ENCODE assay signal across 8 mouse cellular contexts in the genomic region with DNA sequence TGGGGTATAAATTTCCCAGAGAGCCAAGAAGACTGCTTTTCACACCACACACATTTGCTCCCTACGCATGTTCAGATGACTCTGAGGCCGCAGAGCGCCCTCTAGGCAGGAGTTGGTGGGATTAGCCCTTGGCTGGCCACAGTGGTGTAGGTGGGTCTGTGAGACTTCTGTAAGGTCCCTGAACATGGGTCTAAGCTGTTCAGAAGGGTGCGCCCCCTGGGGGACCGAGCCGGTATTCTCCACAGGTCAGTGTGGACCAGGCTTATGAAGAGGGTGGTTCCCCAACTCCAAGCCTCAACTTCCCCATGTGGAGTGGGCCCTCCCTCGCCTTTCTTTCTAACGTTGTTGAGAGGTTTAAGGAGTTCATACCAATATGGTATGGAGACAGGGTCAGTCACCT. TPM values are rescaled to one million over a fixed set of nuclear protein-coding genes. Genes with fewer than 3 reads are reported as not detected.
DNase-seq lines count a peak whose midpoint lies in the region; ATAC-seq and TF ChIP-seq lines count a peak whose summit lies in the region.
"Had no signal": no experiment of that assay in that cellular context is flagged by ENCODE, and none has a peak within 500 bp of the region (broad histone marks: within the 10 kb centered on the region; RNA-seq: fewer than 3 reads in every experiment).

No protein-coding gene starts in this region.

- TF ChIP-seq CTCF in lung, adult 2 months (IDR thresholded peaks at IDR 0.05; ENCODE audit: insufficient read depth, low read length): peak; percentile 45; the same call in 1 of the 2 replicates

- 37% methylated on average over 8 of the region's 8 CpGs for WGBS in hindbrain, embryonic 11.5 days
- 44% methylated on average over 8 of the region's 8 CpGs for WGBS in hindbrain, embryonic 14.5 days
- 54% methylated on average over 8 of the region's 8 CpGs for WGBS in intestine, embryonic 16.5 days
- 36% methylated on average over 8 of the region's 8 CpGs for WGBS in lung, adult 2 months

- H3K36me3 ChIP-seq in hindbrain, embryonic 11.5 days (ENCODE audit: control insufficient read depth, insufficient read depth, low read length): no peaks in the 10 kb centered on the region
- no peaks in the 10 kb centered on the region for H3K36me3 ChIP-seq in hindbrain, embryonic 14.5 days (replicated peaks; ENCODE audit: control insufficient read depth, insufficient read depth)
- H3K36me3 ChIP-seq in intestine, embryonic 16.5 days (ENCODE audit: control insufficient read depth, insufficient read depth, low read length): no peaks in the 10 kb centered on the region

- no peak overlapping the region for H3K9ac ChIP-seq in hindbrain, embryonic 11.5 days (ENCODE audit: low read depth, low read length)
- no peak overlapping the region for H3K9ac ChIP-seq in hindbrain, embryonic 14.5 days
- H3K9ac ChIP-seq in intestine, embryonic 16.5 days (ENCODE audit: low read depth, low read length): no peak overlapping the region

- H3K9me3 ChIP-seq in hindbrain, embryonic 11.5 days (ENCODE audit: control insufficient read depth, low read length): no peaks in the 10 kb centered on the region
- no peaks in the 10 kb centered on the region for H3K9me3 ChIP-seq in hindbrain, embryonic 14.5 days (ENCODE audit: control insufficient read depth, low read length)
- no peaks in the 10 kb centered on the region for H3K9me3 ChIP-seq in intestine, embryonic 16.5 days (ENCODE audit: control insufficient read depth, low read length)

- H3K4me3 ChIP-seq in hindbrain, embryonic 11.5 days (ENCODE audit: low read depth, low read length): no peak overlapping the region
- no peak overlapping the region for H3K4me3 ChIP-seq in hindbrain, embryonic 14.5 days (replicated peaks; ENCODE audit: low read length)
- no peak overlapping the region for H3K4me3 ChIP-seq in intestine, embryonic 16.5 days (ENCODE audit: low read length)
- no peak overlapping the region for H3K4me3 ChIP-seq in lung, adult 2 months (replicated peaks; ENCODE audit: extremely low read depth, low read depth, low read length)
- H3K4me3 ChIP-seq: erythroblast, embryonic 14.5 days had no signal

- DNase-seq in hindbrain, embryonic 11.5 days (ENCODE audit: low spot score): peak; percentile 51
- DNase-seq in hindbrain, embryonic 14.5 days (ENCODE audit: low spot score): no peak
- peak; percentile 92 for DNase-seq in ES-CJ7 (ENCODE audit: low read depth, low spot score)
- peak; percentile 11 for DNase-seq in c-Kit-positive CD71-positive TER-119-negative erythroid progenitor cells, embryonic 14.5 days (ENCODE audit: low read depth)
- DNase-seq in lung, adult 2 months: peak; percentile 48
- peak; percentile 44 to 69 for DNase-seq in spleen, adult 18-20 months

- ATAC-seq in hindbrain, embryonic 11.5 days (ENCODE audit: low FRiP score): no peak
- ATAC-seq in hindbrain, embryonic 14.5 days (ENCODE audit: low FRiP score): no peak
- peak; percentile 69; the same call in 1 of the 2 replicates for ATAC-seq in intestine, embryonic 16.5 days

- H3K27ac ChIP-seq in hindbrain, embryonic 11.5 days (ENCODE audit: low read depth, low read length): no peak overlapping the region
- H3K27ac ChIP-seq in hindbrain, embryonic 14.5 days: no peak overlapping the region
- peak overlapping the region; percentile 10; the same call in 1 of the 2 replicates for H3K27ac ChIP-seq in intestine, embryonic 16.5 days (ENCODE audit: low read length)

- no peaks in the 10 kb centered on the region for H3K27me3 ChIP-seq in hindbrain, embryonic 11.5 days (ENCODE audit: control insufficient read depth, insufficient read depth, low read length)
- H3K27me3 ChIP-seq in hindbrain, embryonic 14.5 days (ENCODE audit: control insufficient read depth, insufficient read depth, low read length): no peaks in the 10 kb centered on the region
- H3K27me3 ChIP-seq in intestine, embryonic 16.5 days (replicated peaks; ENCODE audit: control insufficient read depth, insufficient read depth, low read length): no peaks in the 10 kb centered on the region

- no peak for TF ChIP-seq POLR2A in lung, adult 2 months (IDR thresholded peaks at IDR 0.05; ENCODE audit: borderline replicate concordance, extremely low read depth, low read depth, low read length)

- no peaks in the 10 kb centered on the region for H3K4me1 ChIP-seq in hindbrain, embryonic 11.5 days (replicated peaks; ENCODE audit: control insufficient read depth, insufficient read depth, low read length)
- H3K4me1 ChIP-seq in hindbrain, embryonic 14.5 days (replicated peaks; ENCODE audit: control insufficient read depth, insufficient read depth, low read length): peaks cover 3% of the 10 kb centered on the region; the same call in 1 of the 2 replicates
- H3K4me1 ChIP-seq in intestine, embryonic 16.5 days (ENCODE audit: control insufficient read depth, insufficient read depth, low read length): peaks cover 8% of the 10 kb centered on the region; the same call in 1 of the 2 replicates
- H3K4me1 ChIP-seq in lung, adult 2 months (ENCODE audit: control insufficient read depth, insufficient read depth, low read length): 0 out of 2 replicates have a peak, but pooled peaks cover 4% of the 10 kb centered on the region

- no peak overlapping the region for H3K4me2 ChIP-seq in hindbrain, embryonic 11.5 days (replicated peaks; ENCODE audit: low read depth, low read length)
- no peak overlapping the region for H3K4me2 ChIP-seq in hindbrain, embryonic 14.5 days (replicated peaks)
- no peak overlapping the region for H3K4me2 ChIP-seq in intestine, embryonic 16.5 days (ENCODE audit: low read depth, low read length)

RNA-seq across cellular contexts. Expression of gene Gna12, which starts 59.3 kb away (rescaled TPM):
- 17.2 and 32.3 TPM in 2 replicates for polyA plus RNA-seq in hindbrain, embryonic 11.5 days (2014; fragmentation: Nextera tagmentation; extraction: Ambion mirVana)
- 23.8 and 25.0 TPM in 2 replicates for polyA plus RNA-seq in hindbrain, embryonic 14.5 days (2014; fragmentation: Nextera tagmentation; extraction: Ambion mirVana)
- polyA plus RNA-seq in intestine, embryonic 16.5 days (2015; fragmentation: Nextera tagmentation; extraction: Ambion mirVana): 5.2 and 5.4 TPM in 2 replicates
- 112 and 120 TPM in 2 replicates for polyA plus RNA-seq in lung, adult 2 months (2012; rRNA removed)
